Mouse (Mus musculus) adrenal gland, adult 8-10 months (tissue): ENCODE measurements around the gene Gm5089. TPM values are rescaled to one million over a fixed set of nuclear protein-coding genes. Genes with fewer than 3 reads are reported as not detected.

Experiments
- DNase-seq: peaks from one replicate; pipeline ENCODE4 v3.0.0; 2022
- total RNA-seq, 4 experiments: library from RNA; stranded (reverse); gene quantifications; 2 replicates each; pipeline ENCODE4 v1.2.4; 2022

Gene Gm5089
- total RNA-seq, 4 experiments from 2014 or later: not detected

DNA sequence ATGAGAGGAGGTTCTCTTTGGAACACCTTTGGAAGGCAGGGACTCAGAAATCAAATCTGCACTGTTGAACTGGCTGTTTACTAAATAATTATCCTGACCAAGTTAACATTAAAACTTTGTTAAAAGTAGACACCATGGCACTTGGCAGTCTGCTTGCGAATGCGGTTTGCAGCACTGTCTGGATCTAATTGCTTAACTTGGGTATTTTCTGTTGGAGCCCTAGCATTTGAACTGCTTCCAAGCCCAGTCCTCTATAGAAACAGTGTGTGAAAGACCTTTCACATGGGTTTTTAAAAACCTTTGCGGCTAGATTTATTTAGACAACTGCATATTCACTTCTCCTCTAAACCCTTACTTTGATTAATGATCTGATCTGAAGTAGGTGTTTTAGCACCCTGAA lies 26.5 kb downstream of the Gm5089 start:
- no peak for DNase-seq

DNA sequence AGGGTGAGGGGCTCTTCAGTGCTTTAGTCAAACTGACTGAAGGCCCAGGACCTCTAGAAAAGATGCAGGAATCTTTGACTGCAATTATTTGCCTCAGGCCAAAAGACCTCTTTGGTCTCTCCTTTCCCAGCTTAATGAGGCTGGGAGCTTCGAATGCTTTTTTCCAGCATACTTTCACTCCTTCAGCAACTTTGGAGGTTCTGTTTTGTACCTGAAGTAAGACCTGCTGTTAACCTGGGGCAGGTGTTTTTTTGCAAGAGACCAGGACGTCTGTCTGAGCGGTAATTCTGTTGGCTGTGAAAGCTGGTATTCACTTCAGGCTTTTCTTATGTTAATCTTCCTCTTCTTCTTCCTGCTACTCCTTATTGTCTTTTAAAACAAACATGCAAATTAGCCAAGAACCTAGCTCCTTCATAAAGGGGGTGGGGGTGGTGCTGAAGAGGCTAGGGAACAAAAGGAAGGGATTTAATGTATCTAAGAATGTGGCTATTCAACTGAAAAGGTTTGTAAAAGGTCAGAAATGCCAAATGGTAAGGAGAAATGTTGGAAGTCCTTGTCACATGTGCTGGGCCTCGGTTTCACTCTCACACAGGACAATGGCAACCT lies 34.6 kb downstream of the Gm5089 start:
- DNase-seq: no peak

DNA sequence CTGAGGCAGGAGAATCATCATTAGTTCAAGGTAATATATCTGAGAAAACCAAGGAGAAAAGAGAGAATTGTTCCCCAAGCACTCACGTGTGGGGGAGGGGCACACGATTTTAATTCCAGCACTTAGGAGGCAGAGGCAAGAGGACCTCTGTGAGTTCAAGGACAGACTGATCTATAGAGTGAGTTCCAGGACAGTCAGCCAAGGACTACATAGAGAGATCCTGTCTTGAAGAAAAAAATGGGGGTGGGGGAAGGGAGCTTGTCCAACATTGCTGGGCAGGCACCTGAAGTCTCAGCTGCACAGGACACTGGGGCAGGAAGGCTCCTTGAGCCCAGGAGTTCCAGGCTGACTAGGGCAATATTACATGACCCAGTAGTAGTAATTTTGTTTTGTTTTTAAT lies 36.1 kb downstream of the Gm5089 start:
- DNase-seq: no peak

DNA sequence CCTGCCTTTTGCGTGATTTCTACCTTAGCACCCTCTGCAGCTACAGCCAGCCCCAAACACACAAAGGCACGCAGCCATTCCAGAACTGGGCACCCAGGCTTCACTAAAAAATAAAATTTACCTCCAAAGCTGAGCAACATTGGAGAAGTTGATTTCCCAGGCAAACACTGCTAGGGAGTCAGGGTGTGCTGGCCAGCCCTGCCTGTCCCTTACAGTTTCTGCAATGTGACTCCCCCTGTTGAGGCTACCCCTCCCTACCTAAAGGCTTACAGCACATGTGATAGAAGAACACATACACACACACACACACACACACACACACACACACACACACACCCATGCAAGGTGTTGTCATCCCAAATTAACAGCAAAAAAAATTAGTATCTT lies 37.4 kb downstream of the Gm5089 start:
- no peak for DNase-seq

DNA sequence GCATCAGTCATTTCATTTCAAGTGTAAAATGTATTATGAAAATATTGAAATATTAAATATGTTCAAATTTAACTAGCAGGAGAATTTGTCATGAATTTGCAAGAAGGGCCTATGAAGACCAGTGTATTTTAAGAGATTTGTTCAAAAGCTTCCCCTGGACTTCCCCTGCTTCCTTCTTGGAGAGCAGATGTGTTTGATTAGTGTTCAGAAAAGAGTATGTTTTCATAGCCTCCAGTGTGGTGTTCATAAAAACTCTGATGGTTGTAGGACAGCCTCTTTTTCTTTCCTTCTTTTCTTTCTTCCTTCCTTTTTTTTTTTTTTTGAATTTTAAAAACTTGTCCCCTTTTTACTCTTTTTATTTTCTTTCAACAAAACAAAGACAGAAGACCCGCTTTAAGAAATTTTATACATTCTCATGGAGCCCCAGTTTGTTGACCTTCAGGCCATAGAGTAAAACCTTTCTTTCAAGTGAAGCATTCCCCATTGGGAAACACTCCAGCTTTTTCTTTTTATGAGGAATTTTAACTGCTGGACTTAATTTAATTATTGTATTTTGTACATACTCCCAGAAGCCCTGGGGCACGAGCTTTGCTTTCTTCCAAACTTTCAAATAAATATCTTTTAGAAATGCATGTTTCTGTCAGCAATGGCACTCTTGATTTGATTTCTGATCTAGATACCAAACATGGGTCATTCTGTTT lies 37.9 kb downstream of the Gm5089 start:
- DNase-seq: no peak

DNA sequence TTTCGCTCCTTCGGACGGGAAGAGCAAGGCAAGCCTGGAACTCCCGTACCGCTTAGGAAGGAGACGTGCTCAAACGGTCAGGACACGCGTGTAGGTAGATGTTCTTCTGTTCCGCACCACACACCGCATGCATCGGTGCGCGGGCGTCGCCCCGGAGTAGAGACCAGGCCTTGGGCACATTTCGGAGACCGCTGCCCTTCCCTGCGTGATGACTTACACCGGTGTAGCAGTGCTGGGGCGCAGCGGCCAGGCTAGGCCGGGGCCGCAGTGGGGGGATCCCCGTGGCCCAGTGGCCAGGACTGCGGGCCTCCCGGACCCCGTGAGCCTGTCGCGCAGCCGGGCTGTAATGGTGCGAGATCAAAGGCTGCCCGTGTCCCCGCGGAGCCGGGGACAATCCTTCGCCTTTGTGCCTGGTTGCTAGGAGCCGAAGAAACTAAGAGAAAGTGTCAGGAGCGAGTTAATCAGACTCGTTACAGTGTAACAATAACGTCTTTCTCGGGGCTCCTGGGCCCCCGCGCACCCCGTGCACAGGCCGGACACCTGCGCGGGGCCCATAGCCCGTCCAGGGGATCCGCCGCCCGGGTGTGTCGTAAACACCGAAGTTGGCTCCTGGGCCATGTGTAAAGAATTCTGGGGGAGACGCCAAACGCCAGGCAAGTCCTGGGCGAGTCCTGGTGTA lies 44.2 kb downstream of the Gm5089 start:
- no peak for DNase-seq

DNA sequence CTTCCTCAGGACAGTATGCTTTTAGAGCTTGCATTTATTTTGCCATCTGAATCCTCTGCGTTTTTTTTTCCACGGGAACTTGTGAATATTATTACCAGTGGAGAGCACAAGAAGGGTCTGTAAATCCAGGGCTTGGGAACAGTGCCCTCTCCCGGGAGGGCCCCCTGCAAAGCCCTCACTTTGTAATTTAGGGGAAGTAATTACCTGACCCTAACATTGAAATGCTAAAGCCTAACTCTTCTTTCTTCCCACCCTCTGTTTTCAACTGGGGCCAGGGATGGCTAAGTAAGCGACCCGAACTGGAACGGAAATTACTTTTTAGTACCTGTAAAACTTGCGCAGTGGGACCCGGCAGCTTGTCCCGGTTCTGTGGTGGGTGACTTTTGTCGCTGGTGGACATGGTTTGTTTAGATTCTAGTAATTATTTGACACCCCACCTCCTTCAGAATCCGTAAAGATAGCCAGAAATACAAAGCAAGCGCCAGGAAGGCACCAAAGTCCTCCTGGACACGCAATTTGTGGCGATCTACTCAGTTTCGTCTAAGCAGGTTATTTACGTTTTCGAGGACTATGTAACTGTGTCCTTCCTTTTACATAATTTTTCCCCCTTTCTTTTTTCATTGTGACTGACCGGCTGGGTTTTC lies 44.9 kb downstream of the Gm5089 start:
- DNase-seq: no peak

DNA sequence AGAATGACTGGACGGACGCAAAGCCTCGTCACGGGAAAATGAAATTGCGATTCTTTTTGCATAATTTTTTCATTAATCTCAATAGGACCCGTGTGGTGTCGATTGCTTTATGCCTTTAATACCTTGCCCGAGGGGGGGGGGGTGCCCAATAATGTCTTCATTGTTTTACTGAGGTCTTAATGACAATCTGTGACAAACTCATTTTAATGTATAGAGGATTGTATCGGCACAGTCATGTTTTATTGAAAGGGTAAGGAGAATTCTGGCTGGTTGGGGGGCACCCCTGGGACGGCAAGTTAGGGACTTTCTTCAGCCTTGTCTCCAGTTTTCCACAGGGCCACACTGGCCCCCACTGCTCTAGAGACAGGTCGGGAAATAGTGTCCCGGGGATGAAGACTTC lies 45.7 kb downstream of the Gm5089 start:
- no peak for DNase-seq

DNA sequence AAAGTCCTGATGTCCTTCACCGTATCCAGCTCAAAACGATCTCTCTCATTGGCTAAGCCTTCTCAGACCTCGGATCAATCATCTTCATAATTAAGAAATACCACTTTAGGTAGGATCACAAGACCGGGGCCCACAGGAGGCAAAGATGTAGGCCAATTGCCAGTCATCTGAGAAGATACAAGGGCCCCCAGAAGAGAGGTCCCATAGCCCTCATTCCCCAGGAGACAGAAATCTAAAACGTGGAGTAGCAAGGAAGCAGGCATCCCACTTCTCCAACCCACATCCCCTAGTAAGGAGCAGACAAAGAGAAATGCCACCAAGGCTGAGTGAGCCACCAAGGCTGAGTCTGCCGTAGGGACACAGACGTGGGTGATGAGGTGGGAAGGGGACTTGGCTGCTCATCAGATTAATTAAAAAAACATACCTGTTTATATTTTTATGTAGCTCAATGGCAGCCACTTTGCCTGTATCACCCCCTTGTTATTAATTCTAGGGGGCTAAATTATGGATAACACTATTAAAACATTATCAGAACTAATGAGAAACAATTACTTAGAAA lies 46.2 kb downstream of the Gm5089 start:
- DNase-seq: no peak

DNA sequence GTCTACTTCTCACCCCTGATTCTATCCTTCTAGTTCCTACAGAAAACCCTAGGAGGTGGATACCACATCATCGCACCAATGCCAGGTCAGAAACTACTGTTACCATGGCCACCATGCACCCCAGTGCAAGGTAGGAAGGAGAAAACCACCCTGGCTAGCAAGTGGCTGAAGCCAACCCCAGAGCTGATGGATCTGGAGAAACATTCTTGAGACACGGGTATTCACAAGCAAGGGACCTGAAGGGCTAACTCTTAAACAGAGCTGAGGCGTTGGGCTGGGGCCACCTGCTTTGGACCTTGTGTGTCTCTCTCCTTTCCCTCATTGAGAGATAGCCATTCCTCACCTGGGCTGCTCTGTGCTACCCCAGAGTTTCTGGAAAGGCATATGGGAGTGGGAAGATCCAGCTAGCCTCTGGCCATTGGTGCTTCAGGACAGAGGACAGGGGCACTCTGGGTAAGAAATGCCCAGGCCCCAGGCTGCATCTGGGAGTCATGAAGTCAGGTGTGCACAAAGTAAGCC lies 47.4 kb downstream of the Gm5089 start:
- no peak for DNase-seq

DNA sequence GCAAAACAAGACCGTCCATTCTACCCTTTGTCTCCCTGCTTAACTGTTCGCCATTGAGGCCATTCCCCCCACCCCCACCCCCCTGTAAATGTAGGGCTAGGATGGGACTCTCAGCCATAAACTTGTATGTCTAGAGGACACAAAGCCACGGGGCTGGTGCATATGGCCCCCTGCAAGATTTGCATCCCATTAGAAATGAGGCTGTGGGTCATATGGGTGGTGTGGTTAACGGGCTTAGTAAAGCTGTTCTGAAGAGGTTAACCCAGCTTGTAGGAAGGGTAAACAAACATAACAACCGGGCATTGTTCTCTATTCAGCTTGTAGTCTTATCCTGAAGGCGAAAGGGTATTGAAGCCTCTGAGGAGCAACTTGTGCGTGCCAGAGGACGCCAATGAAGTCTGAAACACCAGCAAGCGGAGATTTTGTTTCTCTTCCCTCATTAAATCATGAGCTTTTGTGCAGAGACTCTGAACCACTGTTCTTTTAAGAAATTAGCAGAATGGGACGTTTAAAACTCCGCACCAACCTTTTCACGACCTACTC lies 48.1 kb downstream of the Gm5089 start:
- DNase-seq: no peak

DNA sequence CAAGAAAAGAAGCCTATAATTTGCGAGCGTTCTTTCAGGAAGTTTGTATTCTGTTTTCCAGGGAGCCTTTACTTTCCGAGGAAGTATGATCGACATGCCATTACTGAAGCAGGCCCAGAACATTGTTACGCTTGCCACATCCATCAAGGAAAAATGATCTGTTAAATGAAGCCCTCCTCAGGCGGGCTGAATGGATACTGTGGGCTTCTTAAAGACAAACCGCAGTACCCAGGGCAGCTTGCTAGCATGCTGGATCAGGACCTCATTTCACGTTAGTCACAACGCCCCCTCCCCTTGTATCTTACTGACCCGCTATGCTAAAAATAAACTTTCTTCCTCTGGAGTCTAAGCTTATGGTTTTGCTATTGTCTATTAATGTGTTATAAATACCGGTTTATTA lies 49.0 kb downstream of the Gm5089 start:
- DNase-seq: no peak

DNA sequence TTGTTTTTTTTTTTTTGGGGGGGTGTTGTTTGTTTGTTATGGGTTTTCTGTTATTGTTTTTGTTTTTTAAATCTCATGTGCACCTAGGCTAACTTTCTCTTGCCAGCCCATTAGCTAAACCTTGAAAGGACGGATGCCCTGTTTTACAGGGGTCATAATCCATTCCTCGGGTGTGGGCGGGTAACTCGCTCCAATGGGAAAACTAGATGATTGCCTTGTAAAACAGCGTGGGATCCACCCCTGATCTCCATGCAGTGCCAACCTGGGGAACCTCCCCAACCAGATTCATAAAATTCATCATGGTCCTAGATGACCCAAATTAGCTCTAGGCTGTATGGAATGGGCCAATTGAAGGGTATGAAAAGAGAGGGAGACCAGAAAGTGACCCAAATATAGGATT lies 51.0 kb downstream of the Gm5089 start:
- no peak for DNase-seq

DNA sequence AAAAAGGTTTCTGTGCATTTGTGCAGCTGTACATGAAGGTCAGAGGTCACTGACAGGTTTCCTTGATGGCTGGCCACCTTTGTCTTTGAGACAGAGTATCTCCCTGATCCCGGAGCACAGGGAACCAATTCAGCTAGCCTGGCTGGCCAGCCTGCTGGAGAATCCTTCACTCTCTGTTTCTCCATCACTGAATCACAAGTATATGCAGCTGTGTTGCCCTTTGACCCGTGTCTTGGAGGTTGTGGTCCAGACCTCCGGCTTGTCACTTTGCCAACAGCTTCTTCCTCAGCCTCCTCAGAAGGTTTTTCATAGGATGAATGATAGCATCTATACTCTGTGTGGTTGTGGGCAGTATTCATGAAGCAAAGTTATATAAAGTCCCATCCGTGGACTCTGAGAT lies 52.2 kb downstream of the Gm5089 start:
- DNase-seq: no peak

DNA sequence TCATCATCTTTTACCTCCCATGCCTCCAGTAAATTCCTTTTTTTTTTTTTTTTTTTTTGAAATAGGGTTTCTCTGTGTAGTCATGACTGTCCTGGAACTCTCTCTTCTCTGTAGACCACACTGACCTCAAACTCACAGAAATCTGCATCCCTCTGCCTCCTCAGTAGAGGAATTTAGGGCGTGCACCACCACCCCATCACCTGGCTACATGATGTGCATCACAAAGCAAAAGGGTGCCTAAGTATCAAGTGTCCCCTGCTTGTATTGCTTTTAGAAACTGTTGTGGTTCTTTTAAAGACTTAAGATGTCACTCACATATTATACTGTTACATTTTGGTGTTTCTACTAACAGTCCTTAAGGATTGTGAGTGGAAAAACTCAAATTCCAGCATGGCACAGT lies 57.8 kb downstream of the Gm5089 start:
- DNase-seq: no peak

DNA sequence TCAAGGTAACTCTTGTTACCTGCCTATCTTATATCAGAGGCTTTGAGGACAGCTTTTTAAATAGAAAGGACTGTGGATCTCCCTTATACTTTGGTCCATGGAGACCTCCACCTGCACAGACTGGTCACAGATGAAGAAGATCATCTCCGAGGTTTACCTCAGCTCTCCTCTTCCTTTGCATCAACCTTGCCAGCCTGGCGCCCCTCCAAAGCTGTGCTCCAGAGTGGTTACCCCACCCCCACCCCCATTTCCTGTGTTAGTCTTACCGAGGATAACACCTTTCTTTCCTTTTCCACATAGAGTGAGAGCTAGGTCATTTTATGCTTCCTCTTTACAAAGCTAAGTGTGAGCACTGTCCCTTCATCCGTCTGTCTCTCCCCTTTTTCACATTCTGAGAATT lies 60.0 kb downstream of the Gm5089 start:
- DNase-seq: no peak

DNA sequence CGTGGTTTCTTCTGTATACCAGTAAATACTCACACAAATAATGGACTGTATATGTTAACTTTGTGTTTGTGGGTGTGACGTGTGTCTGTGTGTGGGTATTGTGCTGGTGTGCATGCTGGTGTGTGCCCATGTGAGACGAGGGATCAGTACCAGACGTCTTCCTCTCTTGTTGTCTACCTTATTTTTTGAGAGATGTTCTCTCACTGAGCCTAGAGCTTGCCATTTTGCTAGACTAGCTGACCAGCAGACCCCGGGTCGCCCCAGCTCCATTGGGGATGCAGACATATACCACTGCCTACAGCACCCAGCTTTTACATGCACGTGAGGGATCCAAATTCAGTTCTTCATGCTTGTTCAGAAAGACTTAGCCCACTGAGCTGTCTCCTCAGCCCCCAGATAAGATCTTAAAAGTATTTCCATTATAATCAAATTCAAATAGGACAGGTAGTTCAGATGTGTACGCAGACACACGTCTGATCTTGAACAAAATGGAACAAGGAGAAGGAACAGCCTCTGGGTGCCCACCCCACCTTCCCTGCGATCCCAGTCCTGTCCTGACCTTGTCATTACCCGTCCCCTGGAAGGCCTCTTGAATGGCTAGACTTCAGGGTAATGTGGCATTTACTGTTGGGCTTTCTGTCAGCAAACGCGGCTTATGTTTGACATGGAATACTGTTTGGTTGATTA lies 61.1 kb downstream of the Gm5089 start:
- DNase-seq: no peak

DNA sequence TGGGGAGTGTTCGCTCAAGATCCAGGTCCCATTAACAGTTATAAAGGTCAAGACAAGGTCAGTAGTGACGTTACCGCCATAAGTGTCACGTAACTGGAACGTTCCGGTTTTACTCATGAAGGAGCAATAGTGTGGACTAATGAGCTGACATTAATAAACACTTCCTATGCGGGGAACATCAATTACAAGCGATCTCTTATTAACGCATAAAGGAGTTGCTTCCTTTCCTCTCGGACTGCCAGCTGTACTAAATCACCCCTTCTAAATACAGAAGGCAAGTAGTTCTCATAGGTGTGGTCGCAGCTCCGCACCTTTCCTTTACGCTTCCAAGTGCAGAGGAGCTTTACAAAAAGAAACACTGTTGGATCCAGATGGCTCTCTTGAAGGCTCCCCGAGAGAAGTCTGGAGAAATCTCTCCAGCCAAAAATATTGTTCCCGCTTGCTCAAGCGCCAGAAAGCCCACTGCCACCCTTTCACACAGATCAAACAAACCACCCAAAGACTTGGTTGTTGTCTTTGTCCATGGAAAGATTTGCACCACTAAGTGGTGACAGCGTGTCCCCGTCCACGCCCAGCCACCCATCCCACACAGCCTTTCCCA lies 62.4 kb downstream of the Gm5089 start:
- DNase-seq: no peak

DNA sequence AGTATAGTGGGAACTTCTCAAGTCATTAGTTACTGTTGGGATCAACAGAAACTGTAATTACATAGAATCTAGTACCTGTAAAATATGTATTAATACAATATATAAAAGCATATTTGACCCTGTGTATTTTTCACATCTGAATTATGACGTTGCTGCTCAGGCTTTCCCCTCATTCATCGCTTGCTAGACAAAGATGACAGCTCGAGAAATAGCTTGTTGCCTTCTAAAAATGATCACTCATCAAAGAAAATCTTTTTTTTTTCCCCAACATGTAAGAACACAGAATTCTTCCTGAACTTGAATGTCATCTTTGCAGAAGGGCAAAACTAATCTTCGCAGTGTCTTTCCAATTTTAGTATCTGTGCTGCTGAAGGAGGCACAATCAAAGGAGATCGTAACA lies 63.1 kb downstream of the Gm5089 start:
- no peak for DNase-seq

DNA sequence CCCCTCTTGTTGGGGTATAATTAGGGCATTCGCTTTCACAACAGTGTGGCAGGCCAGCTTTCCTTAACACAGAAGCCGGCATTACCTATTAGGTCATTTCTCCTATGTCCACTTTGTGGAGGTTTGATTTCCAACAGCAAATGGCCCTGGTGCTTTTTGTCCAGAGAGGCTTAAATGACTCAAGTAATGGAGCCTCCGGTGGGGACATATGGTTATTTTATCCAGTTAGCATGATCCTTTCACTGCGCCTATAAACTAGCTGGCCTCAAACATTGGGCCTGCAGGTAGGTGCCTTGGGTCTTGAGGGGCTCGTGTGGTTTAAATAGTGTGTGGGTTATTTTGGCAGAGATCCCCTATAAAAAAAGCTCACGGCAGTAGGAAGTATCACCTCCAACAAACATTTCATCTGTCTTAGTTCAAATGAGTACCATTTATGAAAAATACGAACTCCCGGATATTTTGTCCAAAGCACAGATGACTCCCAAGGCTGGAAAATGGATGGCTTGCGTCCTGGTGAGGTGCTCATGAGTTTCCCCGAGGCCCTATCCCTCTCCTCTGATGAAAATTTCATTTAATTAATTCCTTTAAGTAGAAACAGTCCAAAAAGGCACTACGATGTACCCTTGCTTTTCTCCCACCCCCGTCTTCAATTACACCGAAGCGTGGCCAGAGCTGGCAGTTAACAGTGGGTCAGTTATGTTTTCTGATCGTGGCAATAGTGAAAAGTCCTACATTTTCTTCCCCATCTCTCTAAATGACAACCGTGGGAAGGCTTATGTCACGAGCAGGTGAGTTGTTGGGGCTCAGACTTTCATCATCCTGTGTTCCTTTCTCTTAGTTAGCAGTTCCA lies 64.4 kb downstream of the Gm5089 start:
- no peak for DNase-seq

DNA sequence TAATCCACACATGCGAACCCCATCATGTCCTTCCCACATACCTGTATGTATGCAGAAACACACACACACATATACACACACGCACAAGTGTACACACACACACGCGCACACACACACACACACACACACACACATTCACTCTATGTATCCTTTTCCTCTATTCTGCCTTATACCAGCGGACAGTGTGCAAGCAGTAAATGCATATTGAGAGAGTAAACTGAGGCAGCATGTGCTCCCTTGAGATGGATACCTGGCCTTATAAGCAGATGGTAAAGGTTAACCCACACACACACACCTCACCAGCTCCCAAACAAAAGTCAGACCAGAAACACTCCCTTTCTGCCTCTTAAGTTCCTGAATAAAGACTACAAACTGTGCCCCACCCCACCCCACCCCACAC lies 65.2 kb downstream of the Gm5089 start:
- DNase-seq: no peak
